Comparison of ENCODE assay signal across 7 mouse cellular contexts in genomic region chr7:30534633-30535577, GRCm38 (mm10). TPM values are rescaled to one million over a fixed set of nuclear protein-coding genes. Genes with fewer than 3 reads are reported as not detected.
A peak's percentile ranks its signal among the peaks of the same experiment; 100 is the strongest.
DNase-seq lines count a peak whose midpoint lies in the region; ATAC-seq and TF ChIP-seq lines count a peak whose summit lies in the region.

Gene Arhgap33, minus strand, starts transcription at chr7:30535060.

- no peak; the same call in 1 of the 2 replicates for TF ChIP-seq POLR2A in small intestine, adult 2 months (IDR thresholded peaks at IDR 0.05; ENCODE audit: low read depth, low read length)

- under 1% methylated on average over 60 of the region's 84 CpGs for WGBS in intestine, postnatal 0 days
- under 1% methylated on average over 76 of the region's 84 CpGs for WGBS in midbrain, embryonic 12.5 days
- 2% methylated on average over 80 of the region's 84 CpGs for WGBS in small intestine, adult 2 months

- no peak for TF ChIP-seq CTCF in intestine, postnatal 0 days (IDR thresholded peaks at IDR 0.05; ENCODE audit: low read depth)
- no peak for TF ChIP-seq CTCF in small intestine, adult 2 months (IDR thresholded peaks at IDR 0.05; ENCODE audit: extremely low read depth, insufficient read length, insufficient replicate concordance, low read depth, low read length)

- intact Hi-C loops in left cerebral cortex, postnatal 4 days (cut with DNase I) = no loop called here

- H3K27ac ChIP-seq in intestine, postnatal 0 days (ENCODE audit: low read depth, low read length) = no peak within 1 kb of the TSS
- peak within 1 kb of the TSS; percentile 88 for H3K27ac ChIP-seq in midbrain, embryonic 12.5 days (replicated peaks)
- H3K27ac ChIP-seq in small intestine, adult 2 months (ENCODE audit: insufficient read depth, low read depth, low read length) = no peak within 1 kb of the TSS

- H3K4me1 ChIP-seq in intestine, postnatal 0 days (replicated peaks; ENCODE audit: control insufficient read depth, insufficient read depth, low read length) = peaks cover 3% of the 10 kb centered on the region; the same call in 1 of the 2 replicates
- peaks cover 35% of the 10 kb centered on the region for H3K4me1 ChIP-seq in midbrain, embryonic 12.5 days
- peaks cover 5% of the 10 kb centered on the region for H3K4me1 ChIP-seq in small intestine, adult 2 months (ENCODE audit: control insufficient read depth, insufficient read depth, insufficient read length, low read length)

- H3K9me3 ChIP-seq in intestine, postnatal 0 days (ENCODE audit: control insufficient read depth) = no peaks in the 10 kb centered on the region
- H3K9me3 ChIP-seq in midbrain, embryonic 12.5 days = no peaks in the 10 kb centered on the region

- DNase-seq in adrenal gland, adult 8-10 months = peak; percentile 94
- DNase-seq in embryo, embryonic 9.5 days (ENCODE audit: extremely low spot score) = peak; percentile 96
- DNase-seq in gastrocnemius, postnatal 4 days (ENCODE audit: low spot score in 2 of 2) = peak; percentile 92 to 96
- peak; percentile 99 for DNase-seq in left cerebral cortex, postnatal 4 days

- peak within 1 kb of the TSS; percentile 37; the same call in 1 of the 2 replicates for H3K9ac ChIP-seq in intestine, postnatal 0 days (ENCODE audit: low read depth, low read length)
- peak within 1 kb of the TSS; percentile 91 for H3K9ac ChIP-seq in midbrain, embryonic 12.5 days (replicated peaks)

- H3K4me2 ChIP-seq in intestine, postnatal 0 days (replicated peaks; ENCODE audit: low read depth) = peak within 1 kb of the TSS; percentile 97
- H3K4me2 ChIP-seq in midbrain, embryonic 12.5 days (replicated peaks) = peak within 1 kb of the TSS; percentile 79

- ATAC-seq in intestine, postnatal 0 days = peak; percentile 92
- ATAC-seq in midbrain, embryonic 12.5 days (ENCODE audit: low FRiP score, low read depth) = peak; percentile 91

- H3K36me3 ChIP-seq in intestine, postnatal 0 days (ENCODE audit: control insufficient read depth, insufficient read depth) = peaks cover 7% of the 10 kb centered on the region; the same call in 1 of the 2 replicates
- H3K36me3 ChIP-seq in midbrain, embryonic 12.5 days = peaks cover 47% of the 10 kb centered on the region
- H3K36me3 ChIP-seq in small intestine, adult 2 months (ENCODE audit: control insufficient read depth, insufficient read depth, low read length) = peaks cover 2% of the 10 kb centered on the region; the same call in 1 of the 2 replicates

- H3K4me3 ChIP-seq in intestine, postnatal 0 days (ENCODE audit: low read depth, low read length) = peak within 1 kb of the TSS; percentile 75
- peak within 1 kb of the TSS; percentile 82 for H3K4me3 ChIP-seq in midbrain, embryonic 12.5 days
- peak within 1 kb of the TSS; percentile 96 for H3K4me3 ChIP-seq in small intestine, adult 2 months (ENCODE audit: low read depth, low read length)

- no peaks in the 10 kb centered on the region for H3K27me3 ChIP-seq in intestine, postnatal 0 days (replicated peaks; ENCODE audit: control insufficient read depth, insufficient read depth, low read length)
- no peaks in the 10 kb centered on the region for H3K27me3 ChIP-seq in midbrain, embryonic 12.5 days
- H3K27me3 ChIP-seq in small intestine, adult 2 months (ENCODE audit: control insufficient read depth, insufficient read depth, low read length) = no peaks in the 10 kb centered on the region

RNA-seq across cellular contexts. Expression of gene Arhgap33, which starts in this region (rescaled TPM):
- 1 to 10 TPM; 2.2 to 9.4 (median 6.4) TPM for total RNA-seq in adrenal gland, adult 8-10 months (2022)
- 1 to 10 TPM; 9.6 to 9.8 TPM for total RNA-seq in gastrocnemius, postnatal 4 days (2021)
- polyA plus RNA-seq in intestine, postnatal 0 days (2015; fragmentation: Nextera tagmentation; extraction: Ambion mirVana) = 2.6 and 2.8 TPM in 2 replicates
- 100 to 1,000 TPM; 356 to 358 TPM for total RNA-seq in left cerebral cortex, postnatal 4 days (2021)
- polyA plus RNA-seq in midbrain, embryonic 12.5 days (2016; fragmentation: Nextera tagmentation; extraction: Ambion mirVana) = 96.3 and 99.5 TPM in 2 replicates
- 8.7 and 12.0 TPM in 2 replicates for polyA plus RNA-seq in small intestine, adult 2 months (2012; rRNA removed)

Comparison
In these comparisons a context has a peak if more than half of its experiments do, and no peak if none do; other contexts are left out.
1. RNA of gene Arhgap33 (total RNA-seq): 356 to 358 TPM in left cerebral cortex, postnatal 4 days; 9.6 to 9.8 TPM in gastrocnemius, postnatal 4 days and 2.2 to 9.4 TPM in adrenal gland, adult 8-10 months; every median in the first group is over 10 times any median in the second.
2. Peak in every context shown above with its lines, with median percentiles within 50 percentile points of each other: DNase-seq and H3K4me3 ChIP-seq.